Mouse (Mus musculus): ENCODE results near the gene Hoxd10. TPM values are rescaled to one million over a fixed set of nuclear protein-coding genes. Genes with fewer than 3 reads are reported as not detected.
A peak's percentile ranks its signal among the peaks of the same experiment; 100 is the strongest.

Gene Hoxd10
- polyA plus RNA-seq, 1 experiment from 2014 or later = 51.1 TPM

- peak overlapping the region; percentile 99 for H3K27ac ChIP-seq
- peak; percentile 83 for DNase-seq (ENCODE audit: low spot score)
Observed at GRCm38 (mm10) chr2:74705467-74706089, 13.9 kb downstream of the Hoxd10 start.

DNA sequence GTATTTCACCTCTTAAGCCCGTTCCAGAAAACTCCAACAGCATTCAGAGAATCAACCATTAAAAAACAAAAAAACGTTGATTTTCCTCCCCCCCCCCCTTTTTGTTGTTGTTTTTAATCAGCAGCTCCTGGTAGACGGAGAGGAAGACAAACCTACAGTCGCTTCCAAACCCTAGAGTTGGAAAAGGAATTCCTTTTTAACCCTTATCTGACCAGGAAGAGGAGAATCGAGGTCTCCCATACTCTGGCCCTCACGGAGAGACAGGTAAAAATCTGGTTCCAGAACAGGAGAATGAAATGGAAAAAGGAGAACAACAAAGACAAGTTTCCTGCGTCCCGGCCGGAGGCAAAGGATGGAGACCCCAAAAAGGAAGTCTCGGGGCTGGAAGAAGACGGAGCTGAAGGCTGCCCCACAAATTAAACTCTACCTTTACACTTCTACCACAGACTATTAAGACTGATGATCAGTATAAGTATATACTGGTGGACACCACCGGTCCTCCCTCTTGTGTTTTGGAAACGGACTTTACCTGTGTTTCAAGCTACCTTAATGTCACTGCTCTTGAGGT is 14.8 kb downstream of the Hoxd10 start:
- under 1% methylated on average over 13 of the region's 13 CpGs for WGBS
- Histone ChIP-seq H3K4me3 (peak overlapping the region; percentile 80), H3K27me3 (ENCODE audit: low read depth, poor library complexity, severe bottlenecking) (peaks cover 45% of the 10 kb centered on the region), H3K36me3 (peaks cover 3% of the 10 kb centered on the region; the same call in 1 of the 2 replicates), H3K9me3 (replicated peaks) (no peaks in the 10 kb centered on the region), H3K27ac (peak overlapping the region; percentile 99), H3K4me1 (peaks cover 76% of the 10 kb centered on the region)
- peak; percentile 47 for DNase-seq (ENCODE audit: low spot score)

More at GRCm38 (mm10) chr2:74705467-74706089, 13.9 kb downstream of the Hoxd10 start:
- WGBS = 3% methylated on average over 79 of the region's 85 CpGs
- H3K4me3 ChIP-seq = peak overlapping the region; percentile 80
- H3K27me3 ChIP-seq (ENCODE audit: low read depth, poor library complexity, severe bottlenecking) = peaks cover 48% of the 10 kb centered on the region
- no peaks in the 10 kb centered on the region for H3K9me3 ChIP-seq (replicated peaks)
- peaks cover 78% of the 10 kb centered on the region for H3K4me1 ChIP-seq
- peaks cover 3% of the 10 kb centered on the region; the same call in 1 of the 2 replicates for H3K36me3 ChIP-seq

- Histone ChIP-seq H3K27me3 (ENCODE audit: low read depth, poor library complexity, severe bottlenecking) (peaks cover 45% of the 10 kb centered on the region), H3K4me3 (peak overlapping the region; percentile 80), H3K36me3 (peaks cover 3% of the 10 kb centered on the region; the same call in 1 of the 2 replicates), H3K4me1 (peaks cover 75% of the 10 kb centered on the region), H3K9me3 (replicated peaks) (no peaks in the 10 kb centered on the region), H3K27ac (peak overlapping the region; percentile 99)
- WGBS = 4% methylated on average over 7 of the region's 7 CpGs
- DNase-seq (ENCODE audit: low spot score) = peak; percentile 35
Observed at GRCm38 (mm10) chr2:74707599-74707998, 15.9 kb downstream of the Hoxd10 start.

- Histone ChIP-seq H3K9me3 (replicated peaks) (no peaks in the 10 kb centered on the region), H3K4me1 (peaks cover 71% of the 10 kb centered on the region), H3K4me3 (peak overlapping the region; percentile 80), H3K36me3 (peaks cover 3% of the 10 kb centered on the region; the same call in 1 of the 2 replicates), H3K27ac (peak overlapping the region; percentile 99), H3K27me3 (ENCODE audit: low read depth, poor library complexity, severe bottlenecking) (peaks cover 41% of the 10 kb centered on the region)
- WGBS = 11% methylated on average over 4 of the region's 4 CpGs
- peak; percentile 45 for DNase-seq (ENCODE audit: low spot score)
Observed at GRCm38 (mm10) chr2:74708676-74709075, 17.0 kb downstream of the Hoxd10 start.

GRCm38 (mm10) chr2:74709465-74710419 is 18.0 kb downstream of the Hoxd10 start:
- peak; percentile 44 for DNase-seq (ENCODE audit: low spot score)
- peak overlapping the region; percentile 97 for H3K27ac ChIP-seq
- H3K4me1 ChIP-seq = peaks cover 69% of the 10 kb centered on the region
- peak overlapping the region; percentile 80; the same call in 1 of the 2 replicates for H3K4me3 ChIP-seq
- 7% methylated on average over 5 of the region's 5 CpGs for WGBS
- H3K27me3 ChIP-seq (ENCODE audit: low read depth, poor library complexity, severe bottlenecking) = peaks cover 38% of the 10 kb centered on the region
- H3K9me3 ChIP-seq (replicated peaks) = no peaks in the 10 kb centered on the region
- H3K36me3 ChIP-seq = peaks cover 3% of the 10 kb centered on the region; the same call in 1 of the 2 replicates

DNA sequence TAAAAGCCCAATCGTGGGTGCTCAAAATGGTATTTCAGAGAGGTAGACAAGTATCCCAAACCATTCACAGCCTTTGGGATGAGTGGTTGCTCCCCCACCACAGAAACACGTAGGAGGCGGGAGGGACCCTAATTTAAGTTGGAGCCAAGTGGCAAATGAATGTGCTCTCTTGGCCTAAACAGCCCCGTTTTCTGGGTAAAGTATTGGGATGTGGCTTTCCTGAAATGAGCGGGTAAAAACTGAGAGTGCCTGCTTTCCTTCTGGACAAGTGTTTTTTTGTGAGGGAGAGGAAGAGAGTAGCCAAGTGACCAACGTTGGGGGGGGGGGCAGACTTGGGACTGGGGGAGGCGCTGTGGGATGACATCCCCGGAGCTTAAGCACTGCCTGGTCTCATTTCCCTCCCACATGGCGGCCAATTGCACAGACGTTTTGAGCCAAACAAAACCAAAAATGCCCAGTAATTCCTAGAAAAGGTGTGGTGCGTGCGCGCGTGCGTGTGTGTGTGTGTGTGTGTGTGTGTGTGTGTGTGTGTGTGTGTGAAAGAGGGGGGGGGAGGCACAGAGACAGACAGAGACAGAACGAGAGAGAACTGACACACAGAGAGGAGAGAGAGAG is 19.3 kb downstream of the Hoxd10 start:
- Histone ChIP-seq H3K36me3 (peaks cover 3% of the 10 kb centered on the region; the same call in 1 of the 2 replicates), H3K4me1 (peaks cover 81% of the 10 kb centered on the region), H3K9me3 (replicated peaks) (no peaks in the 10 kb centered on the region), H3K27ac (peak overlapping the region; percentile 97), H3K4me3 (peak overlapping the region; percentile 89), H3K27me3 (ENCODE audit: low read depth, poor library complexity, severe bottlenecking) (peaks cover 38% of the 10 kb centered on the region)
- WGBS = under 1% methylated on average over 16 of the region's 16 CpGs
- DNase-seq (ENCODE audit: low spot score) = peak; percentile 66

DNA sequence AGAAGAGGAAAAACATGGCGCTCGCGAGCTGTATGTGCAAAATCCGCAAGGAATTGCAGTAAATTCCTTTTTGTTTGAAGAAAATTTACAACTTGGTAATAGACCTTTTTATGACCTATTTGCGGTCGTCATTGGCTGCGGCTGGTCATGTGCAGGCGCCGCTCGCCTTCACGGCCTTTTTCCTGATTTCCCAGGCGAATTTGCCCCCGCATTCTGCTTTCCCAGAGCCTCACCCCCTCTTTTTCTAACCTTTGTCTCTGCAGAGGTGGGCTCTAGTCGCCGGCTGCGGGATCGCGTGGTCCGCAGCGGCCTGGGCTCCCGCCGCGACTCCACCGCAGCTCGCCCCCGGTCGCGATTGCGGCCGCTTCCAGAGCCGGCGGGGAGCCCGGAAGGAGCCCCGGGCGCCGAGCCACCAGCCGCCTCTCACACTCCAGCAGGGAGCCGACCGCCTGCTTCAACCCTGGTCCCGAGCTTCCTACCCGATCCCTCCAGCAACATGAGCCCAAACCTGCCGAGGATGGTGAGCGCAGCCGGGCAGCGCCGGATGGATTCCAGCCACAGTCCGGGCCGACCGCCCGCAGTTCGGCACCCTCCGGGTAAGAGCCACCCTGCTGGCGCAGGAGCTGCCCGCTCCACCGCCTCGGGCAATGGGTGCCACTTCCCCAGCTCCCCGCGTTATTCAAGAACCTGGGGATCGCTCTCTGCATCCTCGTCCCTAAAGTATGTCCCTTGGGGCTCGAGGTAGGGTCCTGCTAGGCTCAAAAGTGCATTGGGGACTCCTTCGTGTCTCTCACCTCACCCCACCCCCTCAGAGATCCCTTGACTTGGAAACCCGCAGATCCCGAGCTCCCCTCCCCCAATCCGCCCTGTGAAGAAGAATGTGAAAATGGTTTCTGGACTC is 20.2 kb downstream of the Hoxd10 start, which contains the start of the genes Hoxd3 and Hoxd4:
TSS of gene Hoxd3 (plus strand) at position 207 of the 901 bp plus-strand sequence.
TSS of gene Hoxd4 (plus strand) at position 209 of the 901 bp plus-strand sequence.
- H3K9me3 ChIP-seq (replicated peaks) = no peaks in the 10 kb centered on the region
- H3K36me3 ChIP-seq = peaks cover 7% of the 10 kb centered on the region; the same call in 1 of the 2 replicates
- under 1% methylated on average over 65 of the region's 65 CpGs for WGBS
- peaks cover 38% of the 10 kb centered on the region for H3K27me3 ChIP-seq (ENCODE audit: low read depth, poor library complexity, severe bottlenecking)
- peak within 1 kb of the TSS; percentile 89 for H3K4me3 ChIP-seq
- peak within 1 kb of the TSS; percentile 97 for H3K27ac ChIP-seq
- peaks cover 82% of the 10 kb centered on the region for H3K4me1 ChIP-seq
- DNase-seq (ENCODE audit: low spot score) = peak; percentile 80

- Histone ChIP-seq H3K27ac (peak overlapping the region; percentile 97), H3K4me3 (peak overlapping the region; percentile 89), H3K36me3 (0 out of 2 replicates have a peak, but pooled peaks cover 5% of the 10 kb centered on the region), H3K4me1 (peaks cover 79% of the 10 kb centered on the region), H3K27me3 (ENCODE audit: low read depth, poor library complexity, severe bottlenecking) (peaks cover 40% of the 10 kb centered on the region), H3K9me3 (replicated peaks) (no peaks in the 10 kb centered on the region)
- DNase-seq (ENCODE audit: low spot score) = peak; percentile 63
- 3% methylated on average over 19 of the region's 19 CpGs for WGBS
Observed at GRCm38 (mm10) chr2:74713239-74714150, 21.8 kb downstream of the Hoxd10 start.

DNA sequence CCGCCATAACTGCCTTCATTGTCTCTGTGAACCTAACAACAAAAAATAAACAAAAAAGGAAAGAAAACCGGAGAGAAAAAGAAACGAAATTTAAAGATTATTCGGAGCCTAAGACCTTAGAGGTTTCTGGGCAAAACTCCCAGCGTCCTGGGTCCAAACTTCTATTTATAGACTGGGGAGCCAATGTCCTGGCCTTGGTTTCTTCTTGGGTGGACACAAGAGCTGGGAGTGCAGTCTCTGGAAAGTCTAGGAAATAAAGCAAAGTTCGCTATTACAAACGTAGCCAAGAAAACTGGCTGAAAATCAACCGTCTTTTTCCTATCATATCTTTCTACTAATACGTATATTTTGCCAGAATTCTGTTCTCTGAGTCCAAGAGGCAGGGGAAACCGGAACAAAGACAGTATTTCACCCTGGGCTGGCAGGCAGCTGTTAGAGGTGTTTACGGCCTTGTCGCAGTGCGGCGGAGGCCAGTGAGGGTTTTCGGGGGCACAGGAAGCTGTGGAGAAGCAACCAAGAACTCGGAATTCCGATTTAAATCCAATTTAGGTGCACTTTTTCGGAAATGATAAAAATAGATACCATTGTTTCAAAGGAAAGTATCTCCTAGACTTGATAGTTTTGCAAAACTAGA is 22.5 kb downstream of the Hoxd10 start:
- Histone ChIP-seq H3K4me1 (peaks cover 78% of the 10 kb centered on the region), H3K27me3 (ENCODE audit: low read depth, poor library complexity, severe bottlenecking) (peaks cover 34% of the 10 kb centered on the region), H3K27ac (peak overlapping the region; percentile 97), H3K36me3 (0 out of 2 replicates have a peak, but pooled peaks cover 5% of the 10 kb centered on the region), H3K4me3 (peak overlapping the region; percentile 89), H3K9me3 (replicated peaks) (no peaks in the 10 kb centered on the region)
- peak; percentile 77 for DNase-seq (ENCODE audit: low spot score)
- 2% methylated on average over 18 of the region's 18 CpGs for whole genome bisulfite sequencing

DNA sequence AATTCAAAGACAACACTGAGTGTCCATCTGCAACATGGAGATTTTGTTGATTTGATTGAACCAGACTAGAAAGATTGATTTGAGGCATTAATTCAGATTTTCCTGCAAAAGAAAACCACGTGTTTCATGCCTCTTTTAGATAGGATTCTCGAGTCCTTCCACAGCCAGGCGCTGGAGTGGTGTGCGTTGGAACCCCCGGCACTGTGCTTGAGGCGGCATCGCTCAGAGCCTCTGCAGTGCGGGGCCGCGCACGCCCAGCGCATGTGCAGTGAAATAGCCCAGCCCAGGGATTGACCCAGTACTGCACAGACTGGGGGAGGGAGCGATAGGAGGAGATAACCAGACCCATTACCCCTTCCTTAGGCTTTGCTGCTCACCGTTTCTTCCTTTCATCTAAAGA is 23.2 kb downstream of the Hoxd10 start:
- peak; percentile 72 for DNase-seq (ENCODE audit: low spot score)
- H3K4me3 ChIP-seq = peak overlapping the region; percentile 89

More for the DNA sequence above, 23.2 kb downstream of the Hoxd10 start:
- Histone ChIP-seq H3K27ac (peak overlapping the region; percentile 97), H3K9me3 (replicated peaks) (no peaks in the 10 kb centered on the region), H3K27me3 (ENCODE audit: low read depth, poor library complexity, severe bottlenecking) (peaks cover 36% of the 10 kb centered on the region), H3K36me3 (0 out of 2 replicates have a peak, but pooled peaks cover 5% of the 10 kb centered on the region), H3K4me1 (peaks cover 78% of the 10 kb centered on the region)
- WGBS = under 1% methylated on average over 14 of the region's 14 CpGs

Measured in limb, embryonic 10.5 days (tissue).